Mouse (Mus musculus) midbrain, postnatal 0 days (tissue): ENCODE data around the gene Ccdc78. TPM values are rescaled to one million over a fixed set of nuclear protein-coding genes. Genes with fewer than 3 reads are reported as not detected.

Source experiments
- ATAC-seq: fragments of 200-750 bp; cut with Nextera tagmentation; 2 replicates; pipeline ENCODE4 v1.8.0; 2017; ENCODE audit warnings: moderate number of reproducible peaks, mild to moderate bottlenecking, moderate TSS enrichment, moderate library complexity; ENCODE audit not compliant: low FRiP score
- DNase-seq: peaks from one replicate; pipeline ENCODE4 v3.0.0-alpha.2; 2015; ENCODE audit warnings: low spot score
- H3K27ac ChIP-seq: fragments of 300-500 bp; sonication (generic); 2 replicates; pipeline ENCODE4 v1.5.1; 2014; ENCODE audit warnings: low read depth, mild to moderate bottlenecking, low read length, mixed read lengths
- H3K27me3 ChIP-seq: fragments of 300-500 bp; sonication (generic); 2 replicates; pipeline ENCODE4 v1.6.1; 2014; ENCODE audit warnings: low read length, control low read depth, mixed read lengths; ENCODE audit not compliant: insufficient read depth
- H3K36me3 ChIP-seq: fragments of 300-500 bp; sonication (generic); 2 replicates; pipeline ENCODE4 v1.6.1; 2014; ENCODE audit warnings: low read length, control low read depth, mixed read lengths; ENCODE audit not compliant: insufficient read depth
- H3K4me1 ChIP-seq: fragments of 300-500 bp; sonication (generic); 2 replicates; pipeline ENCODE4 v1.6.1; 2014; ENCODE audit warnings: mild to moderate bottlenecking, control low read depth, antibody characterized with exemption, low read length, mixed read lengths; ENCODE audit not compliant: insufficient read depth
- H3K4me2 ChIP-seq: fragments of 300-500 bp; sonication (generic); 2 replicates; pipeline ENCODE4 v1.6.1; 2014; ENCODE audit warnings: low read depth, mild to moderate bottlenecking, low read length, mixed read lengths; ENCODE audit not compliant: poor library complexity, severe bottlenecking
- H3K4me3 ChIP-seq: fragments of 300-500 bp; sonication (generic); 2 replicates; pipeline ENCODE4 v1.5.1; 2014; ENCODE audit warnings: low read depth, mild to moderate bottlenecking, low read length, moderate library complexity
- H3K9ac ChIP-seq: fragments of 300-500 bp; sonication (generic); replicated peaks from 2 replicates; pipeline ENCODE4 v1.6.1; 2014; ENCODE audit warnings: mild to moderate bottlenecking, low read length, moderate library complexity, mixed read lengths; ENCODE audit not compliant: poor library complexity, severe bottlenecking
- H3K9me3 ChIP-seq: fragments of 300-500 bp; sonication (generic); 2 replicates; pipeline ENCODE4 v1.6.1; 2016; ENCODE audit warnings: low read length, control low read depth
- CTCF ChIP-seq: IDR thresholded peaks from 2 replicates; pipeline ENCODE4 v1.5.1; 2016; ENCODE audit warnings: antibody characterized with exemption, mild to moderate bottlenecking
- WGBS: fragments of 180-500 bp; shearing (Covaris S2); extraction: QIAGEN DNeasy Blood & Tissue Kit; methylation state at CpG from one replicate; pipeline ENCODE4 v1.1.7; 2014; 5-methylcytosine and 5-hydroxymethylcytosine counted together
- microRNA-seq: library from miRNA; unstranded; fragments of <30 nt; microRNA quantifications from one replicate; pipeline ENCODE4, GENCODE M21; 2016; ENCODE audit warnings: borderline number of aligned reads
- polyA plus RNA-seq: library from polyadenylated mRNA; unstranded; fragments of >200 nt; fragmentation: Nextera tagmentation; extraction: Ambion mirVana; gene quantifications from 2 replicates; pipeline ENCODE4 v1.2.1, GENCODE M21; 2015
- total RNA-seq: library from RNA; depleted of rRNA; stranded (reverse); fragments of >200 nt; gene quantifications from 2 replicates; pipeline ENCODE4 v1.2.3, GENCODE M21; 2014; rRNA removed

Gene Ccdc78
- total and polyA plus RNA-seq, 2 experiments from 2014 or later: 0.39 to 0.44 TPM

DNA sequence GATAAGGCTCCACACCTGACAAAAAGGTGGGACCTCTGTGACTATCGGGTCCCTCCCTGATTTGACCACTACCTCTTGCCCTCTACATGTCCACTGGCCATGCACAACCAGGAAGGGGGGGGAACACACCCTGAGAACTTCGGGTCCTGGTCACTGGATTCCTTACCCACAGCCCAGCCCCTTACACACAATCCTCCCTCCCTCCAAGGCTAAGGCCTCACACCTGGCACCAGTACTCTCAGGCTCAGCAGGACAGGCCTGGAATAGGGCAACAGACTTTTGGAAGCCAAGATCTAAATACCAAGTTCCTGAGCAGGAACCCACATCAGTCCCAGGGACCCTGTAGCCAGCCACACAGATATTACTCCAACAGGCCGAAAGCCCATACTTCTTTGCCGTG, 52.5 kb downstream of the Ccdc78 start:
- TF ChIP-seq CTCF: no peak
- DNase-seq (no peak), ATAC-seq (no peak)
- Histone ChIP-seq H3K4me2 (no peak overlapping the region), H3K27ac (no peak overlapping the region), H3K4me1 (peaks cover 33% of the 10 kb centered on the region), H3K4me3 (no peak overlapping the region), H3K36me3 (peaks cover 46% of the 10 kb centered on the region), H3K27me3 (no peaks in the 10 kb centered on the region), H3K9me3 (no peaks in the 10 kb centered on the region), H3K9ac (no peak overlapping the region)
- 95% methylated on average over 4 of the region's 4 CpGs for WGBS

DNA sequence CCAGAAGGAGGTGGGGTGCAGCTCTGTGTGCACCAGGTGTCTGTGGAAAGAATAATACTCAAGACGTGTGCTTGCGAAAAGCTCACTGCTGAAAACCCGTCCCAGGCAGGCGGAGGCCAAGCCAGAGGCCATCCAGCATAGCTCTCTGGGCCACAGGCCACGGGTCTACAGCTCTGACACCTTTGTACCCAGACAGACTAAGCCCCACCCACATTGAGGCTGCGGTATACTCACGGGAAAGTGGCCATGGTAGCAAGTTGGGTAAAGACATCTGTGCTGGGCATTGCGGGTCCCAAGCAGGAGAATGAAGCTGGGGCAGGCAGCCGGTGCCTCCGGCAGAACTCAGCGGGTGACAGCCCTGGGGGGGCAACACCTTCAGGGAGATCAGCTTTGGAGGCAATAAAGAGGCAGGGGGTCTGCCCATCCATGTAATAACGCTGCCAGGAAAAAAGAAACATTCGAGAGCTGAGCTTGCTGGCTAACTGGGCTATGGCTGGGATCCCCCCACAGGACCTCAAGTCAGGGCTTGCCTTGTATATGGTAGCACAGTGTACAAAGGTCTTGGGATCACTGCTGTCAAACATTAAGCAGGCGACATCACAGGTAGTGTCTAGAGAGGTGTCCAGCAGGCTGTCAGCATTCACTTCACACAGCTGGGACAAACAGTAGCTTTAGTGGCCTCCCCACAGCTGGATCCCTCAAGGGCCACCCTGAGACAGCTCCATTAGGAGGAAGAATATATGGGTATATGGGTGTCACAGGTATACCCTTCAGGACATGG, 53.3 kb downstream of the Ccdc78 start:
- H3K4me1 ChIP-seq: peaks cover 26% of the 10 kb centered on the region
- peaks cover 46% of the 10 kb centered on the region for H3K36me3 ChIP-seq
- no peaks in the 10 kb centered on the region for H3K9me3 ChIP-seq
- no peak overlapping the region for H3K4me2 ChIP-seq
- H3K9ac ChIP-seq: no peak overlapping the region
- WGBS: 87% methylated on average over 14 of the region's 14 CpGs
- no peak overlapping the region for H3K27ac ChIP-seq
- ATAC-seq (no peak), DNase-seq (no peak)
- no peak for TF ChIP-seq CTCF
- no peak overlapping the region for H3K4me3 ChIP-seq
- H3K27me3 ChIP-seq: no peaks in the 10 kb centered on the region

Small RNA genes within 50 kb of the gene (microRNA-seq; reads per million reads assigned to microRNA genes)
- not detected for gene Gm25083
- gene Mir3082: 1.0 reads per million
- not detected for gene Mir6966

Other genes with a start within 250 kb of the Ccdc78 start
- gene Sox8, start 215.9 kb upstream of the Ccdc78 start, total RNA-seq: 21.5 and 31.0 TPM in 2 replicates
- 16.3 and 19.9 TPM in 2 replicates for gene Sox8, start 215.9 kb upstream of the Ccdc78 start, polyA plus RNA-seq
- gene Lmf1, start 207.5 kb upstream of the Ccdc78 start, total RNA-seq: 27.3 and 27.6 TPM in 2 replicates
- 19.8 and 23.0 TPM in 2 replicates for gene Lmf1, start 207.5 kb upstream of the Ccdc78 start, polyA plus RNA-seq
- gene Gng13, start 69.4 kb upstream of the Ccdc78 start, total RNA-seq: 34.4 and 42.2 TPM in 2 replicates
- gene Gng13, start 69.4 kb upstream of the Ccdc78 start, polyA plus RNA-seq: 21.0 and 25.8 TPM in 2 replicates
- 3.4 and 5.8 TPM in 2 replicates for gene Chtf18, start 59.2 kb upstream of the Ccdc78 start, total RNA-seq
- gene Chtf18, start 59.2 kb upstream of the Ccdc78 start, polyA plus RNA-seq: 2.2 and 2.5 TPM in 2 replicates
- 8.0 and 10.5 TPM in 2 replicates for gene Rpusd1, start 58.9 kb upstream of the Ccdc78 start, total RNA-seq
- gene Rpusd1, start 58.9 kb upstream of the Ccdc78 start, polyA plus RNA-seq: 26.7 and 33.3 TPM in 2 replicates
- not detected in 2 replicates for gene Mslnl, start 50.5 kb upstream of the Ccdc78 start, total RNA-seq
- not detected in 2 replicates for gene Mslnl, start 50.5 kb upstream of the Ccdc78 start, polyA plus RNA-seq
- gene Msln, start 32.2 kb upstream of the Ccdc78 start, total RNA-seq: 0.52 and 1.6 TPM in 2 replicates
- 2.2 and 3.6 TPM in 2 replicates for gene Msln, start 32.2 kb upstream of the Ccdc78 start, polyA plus RNA-seq
- gene Narfl, start 12.8 kb upstream of the Ccdc78 start, total RNA-seq: 25.2 and 27.3 TPM in 2 replicates
- gene Narfl, start 12.8 kb upstream of the Ccdc78 start, polyA plus RNA-seq: 25.1 and 27.2 TPM in 2 replicates
- gene Haghl, start 907 bp upstream of the Ccdc78 start, total RNA-seq: 149 and 156 TPM in 2 replicates
- gene Haghl, start 907 bp upstream of the Ccdc78 start, polyA plus RNA-seq: 206 and 228 TPM in 2 replicates
- gene Fam173a, start 6.3 kb downstream of the Ccdc78 start, total RNA-seq: 65.8 and 74.2 TPM in 2 replicates
- 106 and 116 TPM in 2 replicates for gene Fam173a, start 6.3 kb downstream of the Ccdc78 start, polyA plus RNA-seq
- gene AC134908.4, start 9.1 kb downstream of the Ccdc78 start, total RNA-seq: not detected in 2 replicates
- 0.89 TPM in 1 of 2 replicates, not detected in the other for gene AC134908.4, start 9.1 kb downstream of the Ccdc78 start, polyA plus RNA-seq
- gene Metrn, start 10.6 kb downstream of the Ccdc78 start, total RNA-seq: 155 and 236 TPM in 2 replicates
- gene Metrn, start 10.6 kb downstream of the Ccdc78 start, polyA plus RNA-seq: 50.0 and 54.3 TPM in 2 replicates
- gene Fbxl16, start 22.5 kb downstream of the Ccdc78 start, total RNA-seq: 140 and 154 TPM in 2 replicates
- 43.1 and 51.7 TPM in 2 replicates for gene Fbxl16, start 22.5 kb downstream of the Ccdc78 start, polyA plus RNA-seq
- 33.4 and 37.6 TPM in 2 replicates for gene Wdr24, start 37.0 kb downstream of the Ccdc78 start, total RNA-seq
- 24.7 and 27.3 TPM in 2 replicates for gene Wdr24, start 37.0 kb downstream of the Ccdc78 start, polyA plus RNA-seq
- gene Jmjd8, start 42.3 kb downstream of the Ccdc78 start, total RNA-seq: 39.1 and 46.2 TPM in 2 replicates
- gene Jmjd8, start 42.3 kb downstream of the Ccdc78 start, polyA plus RNA-seq: 43.8 and 45.9 TPM in 2 replicates
- gene Stub1, start 46.8 kb downstream of the Ccdc78 start, total RNA-seq: 237 and 248 TPM in 2 replicates
- gene Stub1, start 46.8 kb downstream of the Ccdc78 start, polyA plus RNA-seq: 374 and 397 TPM in 2 replicates
- 95.2 and 168 TPM in 2 replicates for gene Rhbdl1, start 50.7 kb downstream of the Ccdc78 start, total RNA-seq
- 97.0 and 110 TPM in 2 replicates for gene Rhbdl1, start 50.7 kb downstream of the Ccdc78 start, polyA plus RNA-seq
- 25.8 and 34.3 TPM in 2 replicates for gene Gm20683, start 55.2 kb downstream of the Ccdc78 start, total RNA-seq
- 11.9 and 14.2 TPM in 2 replicates for gene Gm20683, start 55.2 kb downstream of the Ccdc78 start, polyA plus RNA-seq
- gene Rhot2, start 58.3 kb downstream of the Ccdc78 start, total RNA-seq: 49.2 and 70.1 TPM in 2 replicates
- gene Rhot2, start 58.3 kb downstream of the Ccdc78 start, polyA plus RNA-seq: 15.4 and 16.2 TPM in 2 replicates
- gene Wdr90, start 74.9 kb downstream of the Ccdc78 start, total RNA-seq: 36.2 and 44.3 TPM in 2 replicates
- 14.2 and 15.0 TPM in 2 replicates for gene Wdr90, start 74.9 kb downstream of the Ccdc78 start, polyA plus RNA-seq
- 14.6 and 29.9 TPM in 2 replicates for gene Mcrip2, start 82.2 kb downstream of the Ccdc78 start, total RNA-seq
- gene Mcrip2, start 82.2 kb downstream of the Ccdc78 start, polyA plus RNA-seq: 39.5 and 45.5 TPM in 2 replicates
- 53.8 and 64.8 TPM in 2 replicates for gene Mettl26, start 88.5 kb downstream of the Ccdc78 start, total RNA-seq
- gene Mettl26, start 88.5 kb downstream of the Ccdc78 start, polyA plus RNA-seq: 67.3 and 74.0 TPM in 2 replicates
- 0.77 and 1.7 TPM in 2 replicates for gene Wfikkn1, start 94.3 kb downstream of the Ccdc78 start, total RNA-seq
- 0.42 and 0.56 TPM in 2 replicates for gene Wfikkn1, start 94.3 kb downstream of the Ccdc78 start, polyA plus RNA-seq
- 42.1 and 43.0 TPM in 2 replicates for gene Rab40c, start 133.1 kb downstream of the Ccdc78 start, total RNA-seq
- gene Rab40c, start 133.1 kb downstream of the Ccdc78 start, polyA plus RNA-seq: 36.2 and 38.9 TPM in 2 replicates
- 73.6 and 111 TPM in 2 replicates for gene Pigq, start 158.4 kb downstream of the Ccdc78 start, total RNA-seq
- gene Pigq, start 158.4 kb downstream of the Ccdc78 start, polyA plus RNA-seq: 75.4 and 79.7 TPM in 2 replicates
- gene Nhlrc4, start 158.4 kb downstream of the Ccdc78 start, total RNA-seq: 0.47 and 0.60 TPM in 2 replicates
- 0.35 and 0.91 TPM in 2 replicates for gene Nhlrc4, start 158.4 kb downstream of the Ccdc78 start, polyA plus RNA-seq
- 2.9 and 4.1 TPM in 2 replicates for gene A930017K11Rik, start 166.0 kb downstream of the Ccdc78 start, total RNA-seq
- gene A930017K11Rik, start 166.0 kb downstream of the Ccdc78 start, polyA plus RNA-seq: 3.2 and 3.7 TPM in 2 replicates
- gene Capn15, start 199.2 kb downstream of the Ccdc78 start, total RNA-seq: 29.7 and 36.8 TPM in 2 replicates
- 14.7 and 20.1 TPM in 2 replicates for gene Capn15, start 199.2 kb downstream of the Ccdc78 start, polyA plus RNA-seq